In genomic region chr4:122954680-122955411, GRCm38 (mm10) we compare ENCODE assay signal across 8 mouse cellular contexts. TPM values are rescaled to one million over a fixed set of nuclear protein-coding genes. Genes with fewer than 3 reads are reported as not detected.
A peak's percentile ranks its signal among the peaks of the same experiment; 100 is the strongest.
DNase-seq lines count a peak whose midpoint lies in the region; ATAC-seq lines count a peak whose summit lies in the region.

No protein-coding gene starts in this region.

- peaks cover 18% of the 10 kb centered on the region for H3K4me1 ChIP-seq in heart, embryonic 12.5 days (replicated peaks)
- H3K4me1 ChIP-seq in embryonic facial prominence, embryonic 11.5 days (ENCODE audit: control insufficient read depth, insufficient read depth, low read length) = peaks cover 7% of the 10 kb centered on the region
- H3K4me1 ChIP-seq in intestine, embryonic 16.5 days (ENCODE audit: control insufficient read depth, insufficient read depth, low read length) = peaks cover 16% of the 10 kb centered on the region
- peaks cover 20% of the 10 kb centered on the region for H3K4me1 ChIP-seq in midbrain, embryonic 14.5 days (ENCODE audit: control insufficient read depth, insufficient read depth, low read length)

- no peaks in the 10 kb centered on the region for H3K36me3 ChIP-seq in heart, embryonic 12.5 days
- H3K36me3 ChIP-seq in embryonic facial prominence, embryonic 11.5 days (replicated peaks; ENCODE audit: control insufficient read depth, insufficient read depth, low read depth, low read length) = peaks cover 3% of the 10 kb centered on the region
- H3K36me3 ChIP-seq in intestine, embryonic 16.5 days (ENCODE audit: control insufficient read depth, insufficient read depth, low read length) = no peaks in the 10 kb centered on the region
- H3K36me3 ChIP-seq in midbrain, embryonic 14.5 days (ENCODE audit: control insufficient read depth, insufficient read depth, low read length) = peaks cover 9% of the 10 kb centered on the region

- DNase-seq in heart, adult 11 months = no peak
- DNase-seq in embryonic facial prominence, embryonic 11.5 days (ENCODE audit: low spot score) = no peak
- DNase-seq in midbrain, embryonic 14.5 days = no peak
- DNase-seq in frontal cortex, postnatal 36 days (ENCODE audit: low spot score in 2 of 2) = no peak
- DNase-seq in frontal cortex, postnatal 25 days (ENCODE audit: low spot score in 2 of 2) = no peak
- DNase-seq in gastrocnemius, postnatal 14 days = no peak

- 55% methylated on average over 5 of the region's 5 CpGs for WGBS in heart, embryonic 12.5 days
- 62% methylated on average over 5 of the region's 5 CpGs for WGBS in embryonic facial prominence, embryonic 11.5 days
- whole genome bisulfite sequencing in intestine, embryonic 16.5 days = 51% methylated on average over 5 of the region's 5 CpGs
- WGBS in midbrain, embryonic 14.5 days = 64% methylated on average over 5 of the region's 5 CpGs

- H3K4me2 ChIP-seq in heart, embryonic 12.5 days = peak overlapping the region; percentile 62
- peak overlapping the region; percentile 5 for H3K4me2 ChIP-seq in embryonic facial prominence, embryonic 11.5 days (ENCODE audit: low read depth, low read length)
- peak overlapping the region; percentile 58 for H3K4me2 ChIP-seq in intestine, embryonic 16.5 days (ENCODE audit: low read depth, low read length)
- peak overlapping the region; percentile 55 for H3K4me2 ChIP-seq in midbrain, embryonic 14.5 days (ENCODE audit: low read length)

- H3K9ac ChIP-seq in heart, embryonic 12.5 days = peak overlapping the region; percentile 43; the same call in 1 of the 2 replicates
- peak overlapping the region; percentile 10; the same call in 1 of the 2 replicates for H3K9ac ChIP-seq in embryonic facial prominence, embryonic 11.5 days (replicated peaks; ENCODE audit: low read length)
- peak overlapping the region; percentile 68 for H3K9ac ChIP-seq in intestine, embryonic 16.5 days (ENCODE audit: low read depth, low read length)
- H3K9ac ChIP-seq in midbrain, embryonic 14.5 days (replicated peaks; ENCODE audit: low read length) = peak overlapping the region; percentile 53; the same call in 1 of the 2 replicates

- H3K27me3 ChIP-seq in heart, embryonic 12.5 days (replicated peaks) = peaks cover 41% of the 10 kb centered on the region
- H3K27me3 ChIP-seq in embryonic facial prominence, embryonic 11.5 days (ENCODE audit: control insufficient read depth, insufficient read depth, low read length) = no peaks in the 10 kb centered on the region
- H3K27me3 ChIP-seq in intestine, embryonic 16.5 days (replicated peaks; ENCODE audit: control insufficient read depth, insufficient read depth, low read length) = no peaks in the 10 kb centered on the region; the same call in 1 of the 2 replicates
- H3K27me3 ChIP-seq in midbrain, embryonic 14.5 days (ENCODE audit: control insufficient read depth, insufficient read depth, low read length) = no peaks in the 10 kb centered on the region

- ATAC-seq in heart, embryonic 12.5 days (ENCODE audit: insufficient number of reproducible peaks, low FRiP score) = peak; percentile 30; the same call in 1 of the 2 replicates
- ATAC-seq in embryonic facial prominence, embryonic 11.5 days (replicated peaks; ENCODE audit: insufficient number of reproducible peaks, low FRiP score, low TSS enrichment, low read depth) = peak; percentile 32
- peak; percentile 74 for ATAC-seq in intestine, embryonic 16.5 days
- ATAC-seq in midbrain, embryonic 14.5 days (ENCODE audit: low FRiP score, low TSS enrichment) = no peak; the same call in 1 of the 2 replicates

- peak overlapping the region; percentile 14 for H3K4me3 ChIP-seq in heart, embryonic 12.5 days
- H3K4me3 ChIP-seq in embryonic facial prominence, embryonic 11.5 days (ENCODE audit: low read depth, low read length) = no peak overlapping the region
- H3K4me3 ChIP-seq in intestine, embryonic 16.5 days (ENCODE audit: low read length) = peak overlapping the region; percentile 36
- peak overlapping the region; percentile 26; the same call in 1 of the 2 replicates for H3K4me3 ChIP-seq in midbrain, embryonic 14.5 days (replicated peaks; ENCODE audit: low read depth, low read length)

- intact Hi-C loops in gastrocnemius, postnatal 14 days (cut with DNase I; ENCODE audit: low total_unique reads) = no loop called here

- 0 out of 2 replicates have a peak overlapping the region, but pooled peaks have one; percentile 19 for H3K27ac ChIP-seq in heart, embryonic 12.5 days (ENCODE audit: poor library complexity, severe bottlenecking)
- H3K27ac ChIP-seq in embryonic facial prominence, embryonic 11.5 days (replicated peaks; ENCODE audit: low read depth, low read length) = peak overlapping the region; percentile 8; the same call in 1 of the 2 replicates
- H3K27ac ChIP-seq in intestine, embryonic 16.5 days (ENCODE audit: low read length) = peak overlapping the region; percentile 85
- H3K27ac ChIP-seq in midbrain, embryonic 14.5 days (replicated peaks; ENCODE audit: low read depth, low read length) = peak overlapping the region; percentile 80

- H3K9me3 ChIP-seq in heart, embryonic 12.5 days (replicated peaks) = no peaks in the 10 kb centered on the region
- H3K9me3 ChIP-seq in embryonic facial prominence, embryonic 11.5 days (replicated peaks; ENCODE audit: control insufficient read depth, low read length) = no peaks in the 10 kb centered on the region
- no peaks in the 10 kb centered on the region for H3K9me3 ChIP-seq in intestine, embryonic 16.5 days (ENCODE audit: control insufficient read depth, low read length)
- H3K9me3 ChIP-seq in midbrain, embryonic 14.5 days (ENCODE audit: control insufficient read depth, low read length) = no peaks in the 10 kb centered on the region

RNA-seq across cellular contexts. Expression of gene Mfsd2a, which starts 6.1 kb away (rescaled TPM):
- polyA plus RNA-seq in heart, embryonic 12.5 days (2016; fragmentation: Nextera tagmentation; extraction: Ambion mirVana) = 1.1 and 1.8 TPM in 2 replicates
- 8.2 and 8.7 TPM in 2 replicates for polyA plus RNA-seq in embryonic facial prominence, embryonic 11.5 days (2014; fragmentation: Nextera tagmentation; extraction: Ambion mirVana)
- polyA plus RNA-seq in intestine, embryonic 16.5 days (2015; fragmentation: Nextera tagmentation; extraction: Ambion mirVana) = 3.3 and 4.0 TPM in 2 replicates
- 31.2 and 33.4 TPM in 2 replicates for polyA plus RNA-seq in midbrain, embryonic 14.5 days (2014; fragmentation: Nextera tagmentation; extraction: Ambion mirVana)
- under 1 TPM; 0.24 to 0.68 TPM for total RNA-seq in gastrocnemius, postnatal 14 days (2021)

RNA-seq across cellular contexts. Expression of gene Mycl, which starts 40.6 kb away (rescaled TPM):
- 0.74 and 1.2 TPM in 2 replicates for polyA plus RNA-seq in heart, embryonic 12.5 days (2016; fragmentation: Nextera tagmentation; extraction: Ambion mirVana)
- polyA plus RNA-seq in embryonic facial prominence, embryonic 11.5 days (2014; fragmentation: Nextera tagmentation; extraction: Ambion mirVana) = 40.0 and 46.3 TPM in 2 replicates
- 5.1 and 5.3 TPM in 2 replicates for polyA plus RNA-seq in intestine, embryonic 16.5 days (2015; fragmentation: Nextera tagmentation; extraction: Ambion mirVana)
- polyA plus RNA-seq in midbrain, embryonic 14.5 days (2014; fragmentation: Nextera tagmentation; extraction: Ambion mirVana) = 87.7 and 112 TPM in 2 replicates
- 1 to 10 TPM; 2.2 to 2.3 TPM for total RNA-seq in gastrocnemius, postnatal 14 days (2021)

Comparison
In these comparisons a context has a peak if more than half of its experiments do, and no peak if none do; other contexts are left out.
1. H3K27ac ChIP-seq: peak in every context shown above with its lines; median percentile 85 in intestine, embryonic 16.5 days; 80 in midbrain, embryonic 14.5 days; 19 in heart, embryonic 12.5 days; 8 in embryonic facial prominence, embryonic 11.5 days.
2. H3K4me2 ChIP-seq: peak in every context shown above with its lines; median percentile 62 in heart, embryonic 12.5 days; 58 in intestine, embryonic 16.5 days; 55 in midbrain, embryonic 14.5 days; 5 in embryonic facial prominence, embryonic 11.5 days.
3. H3K9ac ChIP-seq: peak in every context shown above with its lines; median percentile 68 in intestine, embryonic 16.5 days; 53 in midbrain, embryonic 14.5 days; 43 in heart, embryonic 12.5 days; 10 in embryonic facial prominence, embryonic 11.5 days.